ENCODE assay signal across 8 mouse cellular contexts in the genomic region with DNA sequence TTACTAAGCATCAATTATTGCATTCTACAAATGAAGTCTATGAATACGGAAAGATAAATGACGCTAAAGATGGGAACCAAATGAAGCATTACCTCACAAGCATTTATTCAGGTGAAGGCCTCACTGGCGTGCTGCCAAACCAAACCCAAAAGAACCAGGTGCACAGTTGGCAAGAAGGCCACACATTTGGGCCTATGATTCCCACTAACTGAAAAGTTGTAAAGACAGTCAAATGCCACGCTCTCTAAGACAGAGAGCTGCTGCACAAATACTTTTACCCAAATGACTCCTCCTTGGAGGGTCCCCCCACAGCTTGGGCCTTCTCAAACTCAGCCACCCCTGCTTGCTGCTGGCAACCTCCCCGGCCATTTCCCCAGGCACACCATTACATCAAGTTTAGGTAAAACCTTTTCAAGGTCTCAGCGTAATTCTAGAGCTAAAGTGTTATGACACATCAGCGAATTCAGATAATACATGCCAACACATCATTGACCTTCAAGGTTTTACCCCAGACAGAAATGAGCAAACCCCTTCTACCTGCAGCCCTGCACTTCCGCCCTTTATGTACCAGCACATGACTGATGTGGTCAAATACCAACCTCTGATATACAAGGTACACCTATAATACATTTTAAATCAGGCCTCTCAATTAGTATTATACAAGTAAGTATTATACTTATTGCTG. TPM values are rescaled to one million over a fixed set of nuclear protein-coding genes. Genes with fewer than 3 reads are reported as not detected.
DNase-seq lines count a peak whose midpoint lies in the region; TF ChIP-seq lines count a peak whose summit lies in the region.

No protein-coding gene starts in this region.

- H3K79me2 ChIP-seq in macrophage (ENCODE audit: inconsistent target): peaks cover 53% of the 10 kb centered on the region

- peak; percentile 25 for DNase-seq in adrenal gland, postnatal 10 days
- DNase-seq in adrenal gland, postnatal 4 days (ENCODE audit: low spot score in 2 of 2): no peak
- DNase-seq in testis, postnatal 14 days (ENCODE audit: low spot score): no peak
- peak; percentile 64 for DNase-seq in induced T-regulatory cell, adult 2 months (ENCODE audit: low read depth)
- no peak for DNase-seq in thymus, postnatal 25 days
- DNase-seq in thymus, postnatal 10 days (ENCODE audit: low spot score in 2 of 2): no peak

- peak overlapping the region; percentile 42 for H3K4me3 ChIP-seq in testis, adult 2 months (ENCODE audit: control insufficient read depth, low read depth, low read length)
- H3K4me3 ChIP-seq in macrophage (ENCODE audit: inconsistent target): peak overlapping the region; percentile 85

- H3K4me1 ChIP-seq in testis, adult 2 months (ENCODE audit: control insufficient read depth, insufficient read depth, low read length): peaks cover 3% of the 10 kb centered on the region

- H3K36me3 ChIP-seq in testis, adult 2 months (ENCODE audit: control insufficient read depth, insufficient read depth, low read length): peaks cover 3% of the 10 kb centered on the region
- peaks cover 47% of the 10 kb centered on the region for H3K36me3 ChIP-seq in macrophage (ENCODE audit: inconsistent target)

- no peak for TF ChIP-seq POLR2A in testis, adult 2 months (IDR thresholded peaks at IDR 0.05; ENCODE audit: control insufficient read depth, low read depth, low read length)

- no peak for TF ChIP-seq CTCF in testis, adult 2 months (IDR thresholded peaks at IDR 0.05; ENCODE audit: control insufficient read depth, insufficient read depth, insufficient replicate concordance, low read depth, low read length)

- no peak overlapping the region for H3K27ac ChIP-seq in testis, adult 2 months (ENCODE audit: control insufficient read depth, insufficient read depth, low read depth, low read length)
- H3K27ac ChIP-seq in macrophage: peak overlapping the region; percentile 72; the same call in 1 of the 2 replicates

- WGBS in macrophage (ENCODE audit: missing documents): 72% methylated on average over 8 of the region's 8 CpGs

- H3K27me3 ChIP-seq in testis, adult 2 months (ENCODE audit: control insufficient read depth, insufficient read depth, low read length): no peaks in the 10 kb centered on the region

RNA-seq across cellular contexts. Expression of a gene that starts 1.5 kb away (rescaled TPM):
- total RNA-seq in adrenal gland, postnatal 10 days (2021): 10 to 100 TPM; 79.4 to 82.2 TPM
- 10 to 100 TPM; 82.4 to 85.2 TPM for total RNA-seq in adrenal gland, postnatal 4 days (2021)
- polyA plus RNA-seq in testis, adult 2 months (2012; rRNA removed): 9.8 and 11.6 TPM in 2 replicates
- 100 to 1,000 TPM in 4 of 26 experiments, 10 to 100 TPM in 22; 38.2 to 122 (median 72.1) TPM for total RNA-seq in macrophage (2018; cell fraction: chromatin; rRNA removed)
- total RNA-seq in macrophage (2018; cell fraction: cytosol; rRNA removed): 10 to 100 TPM; 22.0 to 47.2 (median 39.2) TPM
- 100 to 1,000 TPM in 1 of 26 experiments, 10 to 100 TPM in 25; 35.0 to 137 (median 56.3) TPM for total RNA-seq in macrophage (2018; cell fraction: nucleus; rRNA removed)
- 43.2 to 56.8 TPM (median 47.0 TPM) in 3 replicates for polyA plus RNA-seq in macrophage (2018)

RNA-seq across cellular contexts. Expression of a gene that starts 5.4 kb away (rescaled TPM):
- total RNA-seq in adrenal gland, postnatal 10 days (2021): under 1 TPM; 0.21 to 0.24 TPM
- under 1 TPM; 0.45 to 0.59 TPM for total RNA-seq in adrenal gland, postnatal 4 days (2021)
- 11.8 and 14.6 TPM in 2 replicates for polyA plus RNA-seq in testis, adult 2 months (2012; rRNA removed)
- total RNA-seq in macrophage (2018; cell fraction: chromatin; rRNA removed): 1 to 10 TPM in 11 of 26 experiments, under 1 TPM in 15; 0.25 to 2.4 (median 0.86) TPM
- under 1 TPM in 4 of 26 experiments, not detected in 22; 0.05 to 0.15 (median 0.07) TPM for total RNA-seq in macrophage (2018; cell fraction: cytosol; rRNA removed)
- 1 to 10 TPM in 1 of 26 experiments, under 1 TPM in 23, not detected in 2; 0.24 to 1.1 (median 0.55) TPM for total RNA-seq in macrophage (2018; cell fraction: nucleus; rRNA removed)
- not detected in 3 replicates for polyA plus RNA-seq in macrophage (2018)

RNA-seq across cellular contexts. Expression of a gene that starts 33.1 kb away (rescaled TPM):
- total RNA-seq in adrenal gland, postnatal 10 days (2021): 1,000 to 10,000 TPM; 1,259 to 1,274 TPM
- 100 to 1,000 TPM; 460 to 478 TPM for total RNA-seq in adrenal gland, postnatal 4 days (2021)
- polyA plus RNA-seq in testis, adult 2 months (2012; rRNA removed): 13.3 and 13.7 TPM in 2 replicates
- 100 to 1,000 TPM in 5 of 26 experiments, 10 to 100 TPM in 21; 11.6 to 164 (median 58.3) TPM for total RNA-seq in macrophage (2018; cell fraction: chromatin; rRNA removed)
- total RNA-seq in macrophage (2018; cell fraction: cytosol; rRNA removed): 10 to 100 TPM; 30.7 to 64.4 (median 43.7) TPM
- total RNA-seq in macrophage (2018; cell fraction: nucleus; rRNA removed): 100 to 1,000 TPM in 2 of 26 experiments, 10 to 100 TPM in 24; 17.4 to 127 (median 36.5) TPM
- 59.8 to 139 TPM (median 60.2 TPM) in 3 replicates for polyA plus RNA-seq in macrophage (2018)

Comparison
In these comparisons a context has a peak if more than half of its experiments do, and no peak if none do; other contexts are left out.
1. DNase-seq: peak in adrenal gland, postnatal 10 days (single experiment) and induced T-regulatory cell, adult 2 months (single experiment); none in adrenal gland, postnatal 4 days (0 of 2), testis, postnatal 14 days (single experiment), thymus, postnatal 25 days (single experiment) and thymus, postnatal 10 days (0 of 2).